Mouse (Mus musculus): ENCODE measurements around the gene Ssna1. TPM values are rescaled to one million over a fixed set of nuclear protein-coding genes. Genes with fewer than 3 reads are reported as not detected.

The Ssna1 gene
- total and polyA plus RNA-seq, 3 experiments, result 51.4 to 80.6 (median 72.9) TPM

GRCm38 (mm10) chr2:25255284-25255779 lies 16.9 kb downstream of the Ssna1 start, which contains the start of gene Tmem203 (continued):
- peak; percentile 99 for TF ChIP-seq MXI1 (IDR thresholded peaks at IDR 0.05; ENCODE audit: low read depth, low read length)
- TF ChIP-seq TCF12 (IDR thresholded peaks at IDR 0.05; ENCODE audit: low read depth, low read length), result peak; percentile 83
- peak; percentile 71 for TF ChIP-seq BHLHE40 (IDR thresholded peaks at IDR 0.05; ENCODE audit: low read depth, low read length)
- peak; percentile 100 for TF ChIP-seq SIN3A (IDR thresholded peaks at IDR 0.05; ENCODE audit: low read length)
- TF ChIP-seq POLR2AphosphoS2 (IDR thresholded peaks at IDR 0.05; ENCODE audit: low read depth, low read length), result peak; percentile 61; the same call in 1 of the 2 replicates
- peak; percentile 99 for TF ChIP-seq ELF1 (IDR thresholded peaks at IDR 0.05; ENCODE audit: low read depth, low read length)
- TF ChIP-seq MAZ (IDR thresholded peaks at IDR 0.05; ENCODE audit: low read depth, low read length), result peak; percentile 93
- no peak for TF ChIP-seq SMC3 (IDR thresholded peaks at IDR 0.05; ENCODE audit: low read depth, low read length)
- no peak for TF ChIP-seq ZC3H11A (IDR thresholded peaks at IDR 0.05; ENCODE audit: low read depth, low read length)
- peak; percentile 91; the same call in 1 of the 2 replicates for TF ChIP-seq KAT2A (IDR thresholded peaks at IDR 0.05; ENCODE audit: insufficient replicate concordance, low read length)
- no peak for TF ChIP-seq USF1 (IDR thresholded peaks at IDR 0.05; ENCODE audit: low read depth, low read length)
- no peak for TF ChIP-seq JUND (conservative IDR thresholded peaks at IDR 0.05; ENCODE audit: low read depth, low read length)
- peak; percentile 94 for TF ChIP-seq MAX (IDR thresholded peaks at IDR 0.05; ENCODE audit: low read length)
- peak; percentile 72; the same call in 1 of the 2 replicates for TF ChIP-seq IRF4 (IDR thresholded peaks at IDR 0.05; ENCODE audit: low read depth, low read length)
- 0 out of 2 replicates have a peak, but pooled peaks have one; percentile 18 for TF ChIP-seq UBTF (IDR thresholded peaks at IDR 0.05; ENCODE audit: low read depth, low read length)
- TF ChIP-seq TBP (conservative IDR thresholded peaks at IDR 0.05; ENCODE audit: low read depth, low read length), result 0 out of 2 replicates have a peak, but pooled peaks have one; percentile 47

DNA sequence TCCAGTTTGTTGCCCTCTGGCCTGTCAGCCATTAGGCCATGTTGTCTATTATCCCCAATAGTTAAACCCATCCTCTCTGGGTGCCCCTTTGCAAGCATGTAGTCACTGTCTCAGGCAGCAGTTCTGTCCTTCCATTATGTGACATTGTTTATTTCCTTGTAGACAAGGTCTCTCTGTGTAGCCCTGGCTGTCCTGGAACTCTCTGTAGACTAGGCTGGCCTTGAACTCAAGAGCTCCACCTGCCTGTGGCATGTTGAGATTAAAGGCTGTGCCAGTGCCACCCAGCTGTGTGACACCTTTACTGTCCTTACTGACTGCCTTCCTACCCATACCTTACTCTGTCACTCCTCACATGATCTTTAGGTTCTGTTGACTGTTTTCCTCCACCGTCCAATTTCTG lies 19.9 kb downstream of the Ssna1 start:
- TF ChIP-seq RAD21 (IDR thresholded peaks at IDR 0.05; ENCODE audit: low read depth, low read length) (peak; percentile 28), POLR2AphosphoS2 (IDR thresholded peaks at IDR 0.05; ENCODE audit: low read depth, low read length) (no peak), CTCF (conservative IDR thresholded peaks at IDR 0.05 in 1 of 2, IDR thresholded peaks at IDR 0.05 in 1 of 2; ENCODE audit: low read depth in 2 of 2, low read length in 2 of 2) (peak in 1 of 2 experiments; percentile 71; a peak in 2 of 4 replicates), RCOR1 (conservative IDR thresholded peaks at IDR 0.05; ENCODE audit: low read depth, low read length) (no peak), SMC3 (IDR thresholded peaks at IDR 0.05; ENCODE audit: low read depth, low read length) (peak; percentile 68), IRF4 (IDR thresholded peaks at IDR 0.05; ENCODE audit: low read depth, low read length) (no peak), ELF1 (IDR thresholded peaks at IDR 0.05; ENCODE audit: low read depth, low read length) (no peak), HCFC1 (IDR thresholded peaks at IDR 0.05; ENCODE audit: low read depth, low read length) (no peak), MYC (IDR thresholded peaks at IDR 0.05; ENCODE audit: low read depth, low read length) (no peak)
- dilution Hi-C loops (cut with MboI; ENCODE audit: extremely low pct_ligation_motif_present, extremely low pct_unique_long_range_greater_than_20kb, low sequenced_read_pairs), result no loop called here
- H3K4me1 ChIP-seq (ENCODE audit: control insufficient read depth in 1 of 2, insufficient read depth in 2 of 2), result peaks cover 0 to 17% of the 10 kb centered on the region in 2 experiments; a peak in 2 of 4 replicates
- H3K9ac ChIP-seq (ENCODE audit: insufficient read depth, low read depth), result no peak overlapping the region
- H3K9me3 ChIP-seq (replicated peaks; ENCODE audit: low read length), result no peaks in the 10 kb centered on the region
- no peak overlapping the region for H3K4me3 ChIP-seq (replicated peaks in 1 of 3; ENCODE audit: low read depth in 2 of 3, low read length in 2 of 3, poor library complexity in 1 of 3)
- H3K27me3 ChIP-seq (replicated peaks), result no peaks in the 10 kb centered on the region
- H3K36me3 ChIP-seq (replicated peaks in 1 of 2; ENCODE audit: control insufficient read depth in 1 of 2, insufficient read depth in 1 of 2, low read length in 1 of 2), result peaks cover 60 to 68% of the 10 kb centered on the region in 2 experiments
- peak; percentile 45 for DNase-seq (ENCODE audit: extremely low read depth)
- in situ Hi-C loops (cut with MboI; ENCODE audit: low pct_ligation_motif_present, low pct_unique_long_range_greater_than_20kb, low sequenced_read_pairs), result loop anchor here (5.0 kb wide), 1 partner anchor 45 kb away; no protein-coding TSS in a partner anchor
- no peak overlapping the region for H3K27ac ChIP-seq (ENCODE audit: insufficient read depth, low read depth)
- H3K79me2 ChIP-seq (replicated peaks; ENCODE audit: control insufficient read depth, extremely low read depth, insufficient read depth, poor library complexity, severe bottlenecking), result peaks cover 14% of the 10 kb centered on the region
- no peak overlapping the region for H3K4me2 ChIP-seq (ENCODE audit: insufficient read depth, low read depth, poor library complexity, severe bottlenecking)

All from CH12.LX (cell line).